Mouse (Mus musculus) embryo, embryonic 10.5 days (tissue): ENCODE data around the gene Magi1.

Experiments
- DNase-seq: peaks from one replicate; pipeline ENCODE4 v3.0.0-alpha.2; 2015; ENCODE audit warnings: low spot score

Magi1 gene

GRCm38 (mm10) chr6:94283318-94284061 is at the start of gene Magi1:
TSS of gene Magi1 (minus strand) at chr6:94283917.
- DNase-seq = peak; percentile 98

GRCm38 (mm10) chr6:94327143-94327542 is 43.4 kb upstream of the Magi1 start:
- DNase-seq = no peak

- no peak for DNase-seq
Observed at GRCm38 (mm10) chr6:94316886-94317285, 33.2 kb upstream of the Magi1 start.

- no peak for DNase-seq
Observed at GRCm38 (mm10) chr6:94312285-94312684, 28.6 kb upstream of the Magi1 start.

GRCm38 (mm10) chr6:94308498-94308897 is 24.8 kb upstream of the Magi1 start:
- no peak for DNase-seq

GRCm38 (mm10) chr6:94303512-94303911 is 19.8 kb upstream of the Magi1 start:
- no peak for DNase-seq

GRCm38 (mm10) chr6:94301804-94302203 is 18.1 kb upstream of the Magi1 start:
- DNase-seq = no peak

- no peak for DNase-seq
Observed at GRCm38 (mm10) chr6:94300562-94300961, 16.8 kb upstream of the Magi1 start.

- no peak for DNase-seq
Observed at GRCm38 (mm10) chr6:94287387-94287786, 3.7 kb upstream of the Magi1 start.

GRCm38 (mm10) chr6:94286555-94286954 is 2.8 kb upstream of the Magi1 start:
- no peak for DNase-seq

GRCm38 (mm10) chr6:94284089-94284825 is 540 bp upstream of the Magi1 start:
- DNase-seq = peak; percentile 66

GRCm38 (mm10) chr6:94282301-94283241 is 1.1 kb downstream of the Magi1 start:
- DNase-seq = peak; percentile 70

GRCm38 (mm10) chr6:94281606-94282280 is 2.0 kb downstream of the Magi1 start:
- DNase-seq = peak; percentile 55

- no peak for DNase-seq
Observed at GRCm38 (mm10) chr6:94273941-94274340, 9.8 kb downstream of the Magi1 start.

GRCm38 (mm10) chr6:94270001-94270400 is 13.7 kb downstream of the Magi1 start:
- DNase-seq = no peak

GRCm38 (mm10) chr6:94269174-94269573 is 14.5 kb downstream of the Magi1 start:
- DNase-seq = no peak

- DNase-seq = no peak
Observed at GRCm38 (mm10) chr6:94265244-94265935, 18.3 kb downstream of the Magi1 start.

- no peak for DNase-seq
Observed at GRCm38 (mm10) chr6:94264183-94264941, 19.4 kb downstream of the Magi1 start.

- DNase-seq = no peak
Observed at GRCm38 (mm10) chr6:94260831-94261230, 22.9 kb downstream of the Magi1 start.

GRCm38 (mm10) chr6:94259981-94260380 is 23.7 kb downstream of the Magi1 start:
- no peak for DNase-seq
